Mouse (Mus musculus): Measurements from ENCODE around the gene Hs3st1. TPM values are rescaled to one million over a fixed set of nuclear protein-coding genes. Genes with fewer than 3 reads are reported as not detected.

Gene Hs3st1
- total and polyA plus RNA-seq, 3 experiments, result 0.81 to 2.8 (median 2.8) TPM

DNA sequence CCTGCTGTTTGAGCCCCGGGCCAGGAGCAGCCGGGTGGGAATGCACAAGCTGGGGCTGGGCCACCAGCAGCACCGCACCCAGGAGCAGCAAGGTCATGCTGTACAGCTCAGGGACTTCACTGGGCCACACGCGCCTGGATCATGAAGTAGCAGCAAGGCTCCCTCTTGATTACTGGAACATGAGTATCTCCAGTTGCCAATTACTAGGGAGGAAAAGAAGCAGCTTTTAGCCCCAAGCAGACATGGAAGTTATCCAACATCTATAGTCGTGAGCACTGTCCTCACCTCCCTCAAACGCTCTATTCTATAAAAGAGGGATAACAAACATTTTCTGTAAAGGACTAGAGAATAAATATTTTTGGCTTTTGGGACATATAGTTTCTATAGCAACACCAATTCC is 140.1 kb downstream of the Hs3st1 start:
- Histone ChIP-seq H3K36me3 (replicated peaks in 1 of 2; ENCODE audit: control insufficient read depth in 1 of 2, insufficient read depth in 1 of 2, low read length in 1 of 2) (peaks cover 0 to 5% of the 10 kb centered on the region in 2 experiments), H3K9ac (ENCODE audit: insufficient read depth, low read depth) (no peak overlapping the region), H3K4me3 (replicated peaks in 1 of 3; ENCODE audit: low read depth in 2 of 3, low read length in 2 of 3, poor library complexity in 1 of 3) (no peak overlapping the region), H3K79me2 (replicated peaks; ENCODE audit: control insufficient read depth, extremely low read depth, insufficient read depth, poor library complexity, severe bottlenecking) (no peaks in the 10 kb centered on the region), H3K27me3 (replicated peaks) (no peaks in the 10 kb centered on the region), H3K4me2 (ENCODE audit: insufficient read depth, low read depth, poor library complexity, severe bottlenecking) (no peak overlapping the region), H3K4me1 (ENCODE audit: control insufficient read depth in 1 of 2, insufficient read depth in 2 of 2) (no peaks in the 10 kb centered on the region; a peak in 1 of 4 replicates), H3K9me3 (replicated peaks; ENCODE audit: low read length) (no peaks in the 10 kb centered on the region), H3K27ac (ENCODE audit: insufficient read depth, low read depth) (no peak overlapping the region)
- in situ Hi-C loops (cut with MboI; ENCODE audit: low pct_ligation_motif_present, low pct_unique_long_range_greater_than_20kb, low sequenced_read_pairs), result no loop called here
- DNase-seq (ENCODE audit: extremely low read depth), result no peak
- dilution Hi-C loops (cut with MboI; ENCODE audit: extremely low pct_ligation_motif_present, extremely low pct_unique_long_range_greater_than_20kb, low sequenced_read_pairs), result no loop called here
- TF ChIP-seq MAFK (IDR thresholded peaks at IDR 0.05; ENCODE audit: insufficient replicate concordance, low read length), result no peak
- TF ChIP-seq ZNF384 (IDR thresholded peaks at IDR 0.05; ENCODE audit: low read depth, low read length), result no peak
- no peak for TF ChIP-seq ZC3H11A (IDR thresholded peaks at IDR 0.05; ENCODE audit: low read depth, low read length)
- TF ChIP-seq IRF4 (IDR thresholded peaks at IDR 0.05; ENCODE audit: low read depth, low read length), result no peak
- no peak for TF ChIP-seq USF2 (conservative IDR thresholded peaks at IDR 0.05; ENCODE audit: low read depth, low read length)
- TF ChIP-seq EP300 (IDR thresholded peaks at IDR 0.05; ENCODE audit: low read length), result no peak
- TF ChIP-seq RCOR1 (conservative IDR thresholded peaks at IDR 0.05; ENCODE audit: low read depth, low read length), result no peak
- no peak for TF ChIP-seq USF1 (IDR thresholded peaks at IDR 0.05; ENCODE audit: low read depth, low read length)
- TF ChIP-seq POLR2A (IDR thresholded peaks at IDR 0.05; ENCODE audit: low read depth, low read length), result no peak
- no peak for TF ChIP-seq JUN (IDR thresholded peaks at IDR 0.05; ENCODE audit: insufficient read depth, low read depth, low read length)
- TF ChIP-seq MAX (IDR thresholded peaks at IDR 0.05; ENCODE audit: low read length), result no peak
- no peak for TF ChIP-seq KAT2A (IDR thresholded peaks at IDR 0.05; ENCODE audit: insufficient replicate concordance, low read length)
- TF ChIP-seq RAD21 (IDR thresholded peaks at IDR 0.05; ENCODE audit: low read depth, low read length), result no peak
- TF ChIP-seq GABPA (IDR thresholded peaks at IDR 0.05; ENCODE audit: insufficient replicate concordance, low read depth, low read length), result no peak
- no peak for TF ChIP-seq CTCF (conservative IDR thresholded peaks at IDR 0.05 in 1 of 2, IDR thresholded peaks at IDR 0.05 in 1 of 2; ENCODE audit: low read depth in 2 of 2, low read length in 2 of 2)
- no peak for TF ChIP-seq SMC3 (IDR thresholded peaks at IDR 0.05; ENCODE audit: low read depth, low read length)

DNA sequence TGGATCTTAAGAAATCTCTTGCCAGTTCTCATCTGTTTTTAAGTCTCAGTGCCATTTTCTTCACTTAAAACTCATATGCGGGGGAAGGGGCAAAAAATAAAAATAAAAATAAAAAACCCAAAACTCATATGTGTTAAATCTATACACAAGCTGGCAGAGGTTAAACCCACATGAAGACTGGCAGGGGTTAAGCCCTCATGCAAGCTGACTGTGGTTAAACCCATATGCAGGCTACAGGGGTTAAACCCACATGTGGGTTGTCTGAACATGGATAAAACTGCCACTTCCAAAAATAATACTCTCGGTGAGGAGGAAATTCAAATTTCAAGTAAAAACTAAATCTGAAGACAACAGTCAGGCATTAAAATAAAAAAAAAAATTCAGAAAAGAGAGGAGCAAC is 141.7 kb downstream of the Hs3st1 start:
- H3K27me3 ChIP-seq (replicated peaks), result no peaks in the 10 kb centered on the region
- in situ Hi-C loops (cut with MboI; ENCODE audit: low pct_ligation_motif_present, low pct_unique_long_range_greater_than_20kb, low sequenced_read_pairs), result no loop called here
- peaks cover 0 to 5% of the 10 kb centered on the region in 2 experiments for H3K36me3 ChIP-seq (replicated peaks in 1 of 2; ENCODE audit: control insufficient read depth in 1 of 2, insufficient read depth in 1 of 2, low read length in 1 of 2)
- no peaks in the 10 kb centered on the region for H3K9me3 ChIP-seq (replicated peaks; ENCODE audit: low read length)
- no peak overlapping the region for H3K27ac ChIP-seq (ENCODE audit: insufficient read depth, low read depth)
- H3K79me2 ChIP-seq (replicated peaks; ENCODE audit: control insufficient read depth, extremely low read depth, insufficient read depth, poor library complexity, severe bottlenecking), result no peaks in the 10 kb centered on the region
- H3K4me3 ChIP-seq (replicated peaks in 1 of 3; ENCODE audit: low read depth in 2 of 3, low read length in 2 of 3, poor library complexity in 1 of 3), result no peak overlapping the region
- H3K4me1 ChIP-seq (ENCODE audit: control insufficient read depth in 1 of 2, insufficient read depth in 2 of 2), result no peaks in the 10 kb centered on the region; a peak in 1 of 4 replicates
- DNase-seq (ENCODE audit: extremely low read depth), result no peak
- H3K4me2 ChIP-seq (ENCODE audit: insufficient read depth, low read depth, poor library complexity, severe bottlenecking), result no peak overlapping the region
- no peak overlapping the region for H3K9ac ChIP-seq (ENCODE audit: insufficient read depth, low read depth)
- no peak for TF ChIP-seq GABPA (IDR thresholded peaks at IDR 0.05; ENCODE audit: insufficient replicate concordance, low read depth, low read length)
- no peak for TF ChIP-seq HCFC1 (IDR thresholded peaks at IDR 0.05; ENCODE audit: low read depth, low read length)
- no peak for TF ChIP-seq KAT2A (IDR thresholded peaks at IDR 0.05; ENCODE audit: insufficient replicate concordance, low read length)
- TF ChIP-seq USF1 (IDR thresholded peaks at IDR 0.05; ENCODE audit: low read depth, low read length), result no peak
- TF ChIP-seq POLR2AphosphoS2 (IDR thresholded peaks at IDR 0.05; ENCODE audit: low read depth, low read length), result no peak
- TF ChIP-seq ELF1 (IDR thresholded peaks at IDR 0.05; ENCODE audit: low read depth, low read length), result no peak
- dilution Hi-C loops (cut with MboI; ENCODE audit: extremely low pct_ligation_motif_present, extremely low pct_unique_long_range_greater_than_20kb, low sequenced_read_pairs), result no loop called here

Data from CH12.LX (cell line).